Mouse (Mus musculus) common myeloid progenitor, adult 5-6 weeks (primary cell): ENCODE data around the gene Itm2b. TPM values are rescaled to one million over a fixed set of nuclear protein-coding genes. Genes with fewer than 3 reads are reported as not detected.
A peak's percentile ranks its signal among the peaks of the same experiment; 100 is the strongest.

Experiments
- ATAC-seq: replicated peaks from 2 replicates; pipeline ENCODE4 v1.8.0; 2016; ENCODE audit warnings: low read depth, mild to moderate bottlenecking, moderate TSS enrichment, inconsistent platforms; ENCODE audit not compliant: poor library complexity, severe bottlenecking
- total RNA-seq: library from RNA; stranded (forward); fragments of 200-1000, 187-1606 nt; gene quantifications from 2 replicates; pipeline ENCODE4 v1.2.3, GENCODE M21; 2017

Itm2b gene
- total RNA-seq, 1 experiment from 2014 or later: 751 TPM

DNA sequence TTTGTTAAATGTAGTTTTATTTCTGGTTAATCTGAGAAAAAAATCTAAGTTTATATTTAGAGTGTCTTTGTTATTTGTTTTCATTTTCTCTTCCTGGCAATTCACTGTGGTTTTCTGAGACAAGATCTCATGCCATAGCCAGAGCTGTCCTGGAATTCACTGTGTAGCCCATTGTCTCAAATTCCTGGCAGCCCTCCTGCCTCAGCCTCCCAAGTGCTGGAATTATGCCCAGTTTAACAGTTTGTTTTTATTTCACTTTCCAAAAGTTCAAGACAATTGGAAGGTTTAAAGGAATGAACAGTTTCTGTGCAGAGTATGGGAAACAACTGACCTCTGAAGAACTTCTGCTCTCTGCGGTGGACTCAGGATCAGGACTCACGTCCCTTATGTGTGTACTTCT is 55.2 kb downstream of the Itm2b start:
- ATAC-seq: no peak

DNA sequence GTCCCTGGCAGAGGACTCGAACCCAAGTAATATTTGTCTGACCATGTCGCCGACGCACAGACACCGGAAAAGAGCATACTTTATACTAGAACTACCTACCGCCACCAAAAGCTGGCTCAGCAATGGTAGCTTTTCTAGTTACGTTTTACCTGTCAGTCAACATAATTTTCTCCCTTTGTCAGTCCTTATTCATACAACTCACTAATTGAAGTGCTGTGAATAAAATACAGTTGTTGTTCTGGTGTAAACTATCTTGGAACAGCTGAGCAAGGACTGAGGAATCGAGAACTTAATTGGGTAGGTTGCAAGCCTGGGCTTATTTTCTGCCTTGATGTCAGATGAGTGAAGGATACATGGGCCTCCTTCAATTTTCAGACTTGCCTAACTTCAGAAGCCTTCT is 58.6 kb downstream of the Itm2b start:
- ATAC-seq: no peak

DNA sequence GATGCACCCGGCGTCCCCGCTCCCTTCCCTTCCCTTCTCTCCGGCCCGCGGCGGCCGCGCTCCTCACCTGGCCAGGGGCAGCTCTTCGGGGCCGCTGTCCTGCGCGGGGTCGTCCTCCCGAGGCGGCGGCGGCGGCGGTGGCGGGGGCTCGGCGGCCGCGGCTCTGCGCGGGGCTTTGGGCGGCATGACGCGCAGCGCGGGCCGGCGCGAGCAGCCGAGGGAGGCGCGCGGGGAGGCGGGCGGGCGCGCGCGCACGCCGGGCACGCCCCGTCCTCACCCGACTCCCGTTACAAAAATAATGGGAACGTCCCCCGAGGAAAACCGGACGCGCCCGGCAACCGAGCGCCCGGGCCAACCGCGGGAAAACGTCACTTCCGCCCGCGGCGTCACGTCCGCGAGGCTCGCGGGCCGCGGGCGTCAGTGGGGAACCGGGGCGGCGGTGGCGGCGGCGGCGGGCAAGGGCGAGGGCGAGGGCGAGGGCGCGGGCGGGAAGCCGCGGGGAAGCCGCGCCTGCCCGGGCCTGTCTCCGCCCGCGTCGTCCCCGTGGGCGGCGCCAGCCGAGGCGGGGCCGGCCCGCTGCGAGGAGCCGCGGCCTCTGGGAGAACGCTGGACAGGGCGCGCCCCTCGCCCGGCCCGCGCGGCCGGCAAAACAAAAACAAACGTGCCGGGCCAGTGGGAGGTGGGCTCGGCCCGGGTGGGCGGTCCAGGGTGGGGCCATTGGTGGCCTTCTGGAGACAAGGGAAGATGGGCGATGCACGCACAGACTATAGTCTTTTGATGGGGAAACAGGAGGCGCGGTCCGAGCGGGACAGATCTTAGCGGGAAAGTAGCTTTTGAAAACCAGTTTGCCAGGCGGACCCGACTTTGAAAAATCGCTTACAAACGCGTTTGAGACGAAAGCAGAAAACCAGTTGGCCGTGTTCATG is 59.4 kb downstream of the Itm2b start, which contains the start of gene Rb1:
Gene Rb1 (minus strand): TSS at position 367 of the 926 bp plus-strand sequence.
- ATAC-seq: peak; percentile 56

DNA sequence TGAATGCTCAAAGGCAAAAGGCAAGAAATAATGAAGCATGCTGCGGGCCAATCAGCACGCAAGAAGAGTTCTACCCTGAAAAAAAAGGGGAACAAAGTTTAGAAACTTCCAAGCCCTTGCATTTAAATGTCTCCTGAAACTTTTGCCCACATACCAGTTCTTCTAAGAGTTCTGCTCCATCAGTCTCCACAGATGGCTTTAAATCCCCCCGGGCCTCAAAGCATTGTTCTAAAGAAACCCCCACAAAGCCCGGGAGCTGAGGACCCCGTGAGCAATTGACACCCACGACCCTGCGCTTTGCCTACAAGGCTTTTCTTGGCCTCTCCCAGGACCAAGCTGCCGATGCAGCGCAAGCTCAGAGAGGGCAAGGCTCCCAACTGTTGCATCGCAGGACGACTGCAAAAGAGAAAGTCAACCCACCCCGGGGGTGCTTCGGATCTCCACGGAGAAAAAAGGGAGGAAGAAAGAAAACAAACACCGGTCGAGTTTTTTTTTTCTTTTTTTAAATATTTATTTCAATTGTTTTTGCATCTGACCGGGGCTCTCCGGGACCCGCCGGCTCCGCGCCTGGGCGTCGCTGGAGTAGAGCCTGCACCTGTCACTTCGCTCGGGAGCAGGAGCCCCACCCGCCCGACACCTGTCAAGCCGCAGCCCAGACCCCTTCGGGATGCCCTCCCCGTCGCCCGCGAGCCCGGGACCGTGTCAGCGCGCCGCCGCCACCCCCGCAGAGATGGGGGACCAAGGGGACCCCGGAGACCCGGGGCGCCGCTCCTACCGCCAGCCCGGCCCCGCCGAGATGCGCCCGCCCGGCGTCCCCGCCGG is 60.2 kb downstream of the Itm2b start:
- peak; percentile 57 for ATAC-seq

DNA sequence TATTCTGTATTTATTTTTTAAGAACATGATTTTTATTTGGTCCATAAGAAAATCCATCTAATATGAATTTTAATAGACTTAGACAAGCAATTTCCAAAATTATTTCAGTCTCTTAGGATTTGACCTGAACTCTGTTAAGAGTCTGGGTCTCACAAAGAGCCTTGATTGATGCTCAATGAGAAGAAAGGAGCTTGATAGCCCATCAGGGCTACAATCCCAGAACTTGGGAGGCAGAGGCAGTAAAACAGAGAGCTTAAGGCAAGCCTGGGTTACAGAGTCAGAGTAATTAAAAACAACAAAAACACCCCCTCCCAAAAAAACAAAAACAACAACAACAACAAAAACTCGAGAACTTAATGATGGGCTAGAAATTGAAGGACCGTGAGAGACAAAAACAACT is 61.1 kb downstream of the Itm2b start:
- no peak for ATAC-seq

DNA sequence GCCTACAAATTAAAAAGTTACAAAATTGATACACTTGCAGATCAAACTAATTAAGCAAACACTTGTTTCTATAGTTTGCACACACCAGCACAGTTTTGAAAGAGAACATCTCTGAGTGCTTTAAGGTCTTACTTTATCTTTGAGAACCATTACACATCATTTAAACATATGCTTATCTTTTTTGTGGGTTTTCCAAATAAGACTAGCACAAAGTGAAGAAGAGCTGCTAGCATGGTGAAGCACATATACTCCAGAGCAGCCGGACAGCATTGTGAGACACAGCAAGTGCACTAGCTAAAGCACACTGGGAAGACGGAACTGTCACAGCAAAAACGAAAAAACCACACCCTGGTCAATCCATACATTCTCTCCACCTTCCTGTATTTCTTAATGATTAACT is 62.9 kb downstream of the Itm2b start:
- ATAC-seq: peak; percentile 39

DNA sequence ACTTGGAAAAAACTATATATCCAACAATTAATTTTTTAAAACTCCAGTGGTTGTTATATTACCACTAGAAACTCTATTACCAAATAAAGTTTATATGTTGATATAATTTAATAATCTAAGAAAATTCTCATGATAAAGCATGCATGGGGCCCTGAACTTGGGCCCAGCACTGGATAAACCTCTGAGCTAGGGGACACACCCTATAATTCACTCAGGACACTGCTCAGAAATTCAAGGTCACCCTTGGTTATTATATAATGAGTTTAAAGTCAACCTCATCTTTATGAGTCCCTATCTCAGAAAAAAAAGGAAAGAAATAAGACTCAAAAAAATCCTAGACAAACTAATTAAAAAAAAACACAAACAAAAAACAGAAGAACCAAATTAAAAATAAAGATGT is 68.2 kb downstream of the Itm2b start:
- ATAC-seq: no peak

DNA sequence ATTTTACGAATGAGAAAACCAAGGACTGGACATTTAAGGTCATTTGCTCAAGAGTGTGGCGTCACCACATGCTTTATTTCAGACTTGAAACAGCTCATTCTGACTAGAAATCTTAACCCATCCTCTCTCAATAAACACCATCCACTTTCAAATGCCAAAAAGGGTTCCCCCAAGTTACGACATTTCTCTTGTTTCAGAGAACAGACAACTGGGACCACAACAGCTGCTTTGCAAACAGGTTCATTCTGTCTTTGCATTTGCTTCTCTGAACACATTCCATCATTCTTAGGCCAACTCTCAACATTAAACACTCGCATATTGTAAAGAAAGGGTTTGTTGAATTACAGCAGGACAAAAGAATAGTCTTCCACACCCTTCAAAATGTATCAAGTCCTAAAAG is 71.2 kb downstream of the Itm2b start:
- ATAC-seq: no peak

DNA sequence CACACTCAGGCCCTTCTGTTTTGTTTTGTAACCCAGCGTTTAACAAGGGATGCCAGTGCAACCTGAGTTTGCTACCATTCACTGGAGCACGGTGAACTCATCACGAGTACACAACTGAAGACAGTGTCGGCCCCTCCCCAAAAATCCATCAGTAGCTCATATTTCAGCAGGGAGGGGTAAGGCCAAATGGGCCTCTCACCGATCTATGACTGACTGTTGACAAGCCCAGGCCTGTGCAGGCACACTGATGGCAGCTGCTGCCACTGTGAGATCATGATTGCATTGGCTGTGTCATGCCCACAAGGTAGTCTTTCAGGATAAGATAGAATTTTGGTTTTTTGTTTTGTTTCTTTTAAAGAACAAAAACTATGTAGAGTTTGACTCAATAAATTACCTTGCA is 71.7 kb downstream of the Itm2b start:
- peak; percentile 80 for ATAC-seq

DNA sequence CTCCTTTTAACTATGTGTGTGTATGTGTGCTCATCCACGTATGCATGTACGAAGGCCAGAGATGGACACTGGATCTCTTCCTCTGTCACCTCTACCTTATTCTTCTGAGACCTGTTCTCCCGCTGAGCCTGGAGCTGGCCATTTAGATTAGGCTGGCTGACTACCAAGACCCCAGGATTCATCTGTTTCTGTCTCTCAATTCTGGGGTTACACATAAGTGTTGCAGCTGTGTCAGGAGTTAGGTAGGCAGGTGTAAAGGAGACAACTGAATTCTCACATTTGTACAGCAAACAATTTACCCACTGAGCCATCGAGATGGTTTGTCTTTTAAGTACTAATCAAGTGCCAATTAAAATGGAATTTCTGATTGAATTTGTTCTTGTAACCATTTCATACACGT is 72.2 kb downstream of the Itm2b start:
- ATAC-seq: no peak

Other genes starting within 250 kb of the Itm2b start
- gene Lpar6, start 147.4 kb downstream of the Itm2b start, total RNA-seq: 10.1 and 12.2 TPM in 2 replicates
- gene Rb1, start 59.5 kb downstream of the Itm2b start, total RNA-seq: 23.5 and 31.6 TPM in 2 replicates
- gene Med4, start 124.7 kb upstream of the Itm2b start, total RNA-seq: 51.7 and 63.4 TPM in 2 replicates
- 116 and 162 TPM in 2 replicates for gene Sucla2, start 140.0 kb upstream of the Itm2b start, total RNA-seq
- 2.0 and 5.2 TPM in 2 replicates for gene Nudt15, start 163.0 kb upstream of the Itm2b start, total RNA-seq